Mouse (Mus musculus): ENCODE data around the gene Rab13. TPM values are rescaled to one million over a fixed set of nuclear protein-coding genes. Genes with fewer than 3 reads are reported as not detected.

Gene Rab13
- polyA plus RNA-seq, 1 experiment from 2014 or later = 11.9 TPM

DNA sequence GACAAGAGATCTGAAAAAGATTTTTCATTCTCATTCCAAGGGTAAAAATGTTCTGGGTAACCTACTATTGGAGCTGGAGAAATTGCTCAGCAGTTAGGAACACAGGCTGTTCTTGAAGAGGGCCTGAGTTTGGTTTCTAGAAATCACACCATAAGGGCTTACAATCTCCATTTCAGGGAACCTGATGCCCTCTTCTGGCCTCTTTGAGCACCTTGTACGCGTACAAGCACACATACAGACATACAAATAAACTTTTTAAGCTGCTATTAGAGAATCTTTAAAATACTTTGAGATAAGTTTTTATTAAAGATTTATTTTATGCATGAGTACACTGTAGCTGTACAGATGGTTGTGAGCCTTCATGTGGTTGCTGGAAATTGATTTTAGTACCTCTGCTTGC lies 8.9 kb upstream of the Rab13 start:
- whole genome bisulfite sequencing = 97% methylated on average over 2 of the region's 2 CpGs
- H3K27me3 ChIP-seq (replicated peaks; ENCODE audit: control insufficient read depth, insufficient read depth, low read length) = no peaks in the 10 kb centered on the region
- ATAC-seq (no peak), DNase-seq (ENCODE audit: low spot score) (no peak)
- no peaks in the 10 kb centered on the region for H3K9me3 ChIP-seq (replicated peaks; ENCODE audit: control insufficient read depth, low read length)
- peaks cover 24% of the 10 kb centered on the region for H3K36me3 ChIP-seq (ENCODE audit: control insufficient read depth, insufficient read depth, low read length)
- no peak overlapping the region for H3K4me3 ChIP-seq (ENCODE audit: low read depth, low read length)
- H3K27ac ChIP-seq (ENCODE audit: low read depth, low read length) = no peak overlapping the region
- no peak overlapping the region for H3K9ac ChIP-seq (ENCODE audit: low read length)
- H3K4me2 ChIP-seq (ENCODE audit: low read length) = no peak overlapping the region
- H3K4me1 ChIP-seq (ENCODE audit: control insufficient read depth, insufficient read depth, low read length) = no peaks in the 10 kb centered on the region

DNA sequence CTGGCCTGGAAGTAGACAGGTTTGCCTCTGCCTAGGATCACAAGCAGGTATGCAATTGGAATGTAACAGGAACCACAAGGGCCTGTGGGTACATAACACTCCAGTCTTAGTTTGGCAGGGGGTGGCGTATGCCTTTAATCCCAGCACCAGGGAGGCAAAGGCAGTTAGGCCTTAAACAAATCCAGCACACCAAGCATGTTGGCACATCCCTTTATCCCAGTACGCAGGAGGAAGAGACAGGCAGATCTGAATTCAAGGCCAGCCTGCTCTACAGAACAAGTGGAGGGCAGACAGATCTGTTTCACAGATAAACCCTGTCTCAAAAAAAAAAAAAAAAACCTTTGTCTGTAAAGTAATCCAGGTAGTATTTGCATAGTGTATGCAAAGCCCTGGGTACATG lies 4.8 kb upstream of the Rab13 start:
- no peak overlapping the region for H3K9ac ChIP-seq (ENCODE audit: low read length)
- 88% methylated on average over 2 of the region's 2 CpGs for WGBS
- no peak overlapping the region for H3K4me3 ChIP-seq (ENCODE audit: low read depth, low read length)
- H3K9me3 ChIP-seq (replicated peaks; ENCODE audit: control insufficient read depth, low read length) = no peaks in the 10 kb centered on the region
- H3K4me2 ChIP-seq (ENCODE audit: low read length) = no peak overlapping the region
- H3K4me1 ChIP-seq (ENCODE audit: control insufficient read depth, insufficient read depth, low read length) = peaks cover 12% of the 10 kb centered on the region
- DNase-seq (ENCODE audit: low spot score) (no peak), ATAC-seq (no peak)
- H3K27me3 ChIP-seq (replicated peaks; ENCODE audit: control insufficient read depth, insufficient read depth, low read length) = no peaks in the 10 kb centered on the region
- no peak overlapping the region for H3K27ac ChIP-seq (ENCODE audit: low read depth, low read length)
- peaks cover 54% of the 10 kb centered on the region for H3K36me3 ChIP-seq (ENCODE audit: control insufficient read depth, insufficient read depth, low read length)

DNA sequence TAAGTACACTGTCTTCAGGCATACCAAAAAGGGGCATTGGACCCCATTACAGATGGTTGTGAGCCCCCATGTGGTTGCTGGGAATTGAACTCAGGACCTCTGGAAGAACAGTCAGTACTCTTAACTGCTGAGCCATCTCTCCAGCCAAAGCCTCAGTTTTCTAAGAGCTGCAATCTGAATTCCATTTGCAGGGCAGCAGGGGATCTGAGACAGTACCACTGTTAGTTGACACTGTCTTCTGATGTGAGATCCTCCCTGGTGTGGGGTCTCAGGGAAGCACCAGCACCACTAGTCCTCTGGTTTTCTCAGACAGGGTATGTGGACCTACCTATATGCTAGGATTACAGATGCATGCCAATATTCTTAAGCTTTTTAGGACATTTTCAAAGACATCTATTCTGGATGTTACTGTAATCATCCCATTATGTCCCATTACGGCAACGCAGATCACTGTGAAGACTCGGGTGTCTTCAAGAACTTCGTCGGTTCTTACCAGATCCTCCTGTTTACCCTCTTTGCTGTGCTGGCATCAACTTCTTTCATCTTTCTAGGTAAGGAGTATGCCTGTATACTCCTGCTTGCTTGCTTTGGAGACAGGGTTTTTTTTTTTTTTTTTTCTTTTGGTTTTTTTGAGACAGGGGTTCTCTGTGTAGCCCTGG lies 3.5 kb upstream of the Rab13 start:
- Histone ChIP-seq H3K4me2 (ENCODE audit: low read length) (no peak overlapping the region), H3K4me3 (ENCODE audit: low read depth, low read length) (no peak overlapping the region), H3K27ac (ENCODE audit: low read depth, low read length) (no peak overlapping the region), H3K27me3 (replicated peaks; ENCODE audit: control insufficient read depth, insufficient read depth, low read length) (no peaks in the 10 kb centered on the region), H3K9ac (ENCODE audit: low read length) (no peak overlapping the region), H3K36me3 (ENCODE audit: control insufficient read depth, insufficient read depth, low read length) (peaks cover 54% of the 10 kb centered on the region), H3K4me1 (ENCODE audit: control insufficient read depth, insufficient read depth, low read length) (peaks cover 18% of the 10 kb centered on the region), H3K9me3 (replicated peaks; ENCODE audit: control insufficient read depth, low read length) (no peaks in the 10 kb centered on the region)
- no peak for DNase-seq (ENCODE audit: low spot score)
- ATAC-seq = no peak
- WGBS = 94% methylated on average over 5 of the region's 5 CpGs

DNA sequence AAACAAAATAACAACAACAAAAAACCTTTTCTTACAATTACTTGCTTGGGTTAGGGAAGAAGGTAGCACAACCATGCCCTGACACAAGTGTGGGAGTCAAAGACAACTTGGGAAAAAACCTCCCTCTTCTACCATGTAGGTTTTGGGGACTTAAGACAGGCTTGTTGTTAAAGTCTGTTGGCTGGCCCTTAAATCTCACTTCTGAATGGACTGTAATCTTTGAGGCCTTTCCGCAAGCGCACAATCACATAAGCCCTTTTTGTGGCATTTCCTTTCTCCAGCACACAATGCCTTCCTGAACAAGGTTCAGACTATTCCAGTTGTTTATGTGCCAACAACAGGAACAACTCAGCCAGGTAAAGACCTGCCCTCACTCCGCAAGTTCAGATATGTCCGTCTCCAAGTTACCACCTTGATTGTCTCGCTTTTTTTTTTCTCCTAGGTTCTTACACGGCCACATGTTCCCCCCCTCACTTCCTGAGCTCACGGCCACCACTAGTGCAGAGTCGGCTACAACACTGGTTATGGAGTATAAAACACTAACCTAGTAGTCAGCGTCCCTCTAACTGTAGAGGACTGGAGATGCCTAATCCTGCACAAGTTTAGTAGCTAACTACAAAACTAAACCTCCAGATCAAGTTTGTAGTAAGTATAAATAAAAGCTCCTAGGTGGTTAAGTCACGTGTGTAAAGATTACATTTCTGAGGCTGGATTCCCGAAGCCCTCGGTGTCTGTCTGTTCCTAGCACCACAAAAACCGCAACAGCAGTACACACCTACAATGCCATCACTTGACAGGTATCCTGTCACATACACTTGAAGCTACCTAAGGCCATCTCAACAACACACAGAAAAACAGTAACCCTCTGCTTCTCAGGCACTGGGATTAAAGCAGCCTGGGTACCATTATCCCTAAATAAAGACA lies 1.8 kb upstream of the Rab13 start:
- no peaks in the 10 kb centered on the region for H3K9me3 ChIP-seq (replicated peaks; ENCODE audit: control insufficient read depth, low read length)
- H3K27ac ChIP-seq (ENCODE audit: low read depth, low read length) = no peak overlapping the region
- H3K36me3 ChIP-seq (ENCODE audit: control insufficient read depth, insufficient read depth, low read length) = peaks cover 49% of the 10 kb centered on the region
- DNase-seq (ENCODE audit: low spot score) (no peak), ATAC-seq (no peak)
- H3K4me2 ChIP-seq (ENCODE audit: low read length) = peak overlapping the region; percentile 84
- peaks cover 18% of the 10 kb centered on the region for H3K4me1 ChIP-seq (ENCODE audit: control insufficient read depth, insufficient read depth, low read length)
- 88% methylated on average over 13 of the region's 13 CpGs for WGBS
- H3K4me3 ChIP-seq (ENCODE audit: low read depth, low read length) = peak overlapping the region; percentile 81; the same call in 1 of the 2 replicates
- no peaks in the 10 kb centered on the region for H3K27me3 ChIP-seq (replicated peaks; ENCODE audit: control insufficient read depth, insufficient read depth, low read length)
- H3K9ac ChIP-seq (ENCODE audit: low read length) = 0 out of 2 replicates have a peak overlapping the region, but pooled peaks have one; percentile 8

DNA sequence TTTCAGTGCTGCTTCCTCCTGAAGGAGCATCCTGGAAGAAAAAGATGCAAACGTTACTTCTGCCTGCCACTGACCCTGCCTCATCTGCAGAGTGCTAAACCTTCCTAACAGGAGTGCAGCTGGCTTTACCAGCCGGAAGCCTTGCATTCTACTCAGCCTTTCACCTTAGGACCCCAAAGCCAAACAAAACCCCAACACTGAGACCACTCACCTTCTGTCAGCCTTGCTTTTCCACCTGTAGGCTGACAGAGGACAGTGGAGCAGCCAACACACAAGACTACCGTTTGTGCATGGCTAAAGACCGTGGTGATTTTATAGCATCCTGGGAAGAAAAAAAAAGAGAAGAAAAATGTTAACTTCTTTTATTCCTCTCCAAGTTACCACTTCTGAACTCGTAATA lies 772 bp upstream of the Rab13 start:
- Histone ChIP-seq H3K4me2 (ENCODE audit: low read length) (peak overlapping the region; percentile 84), H3K4me3 (ENCODE audit: low read depth, low read length) (peak overlapping the region; percentile 81), H3K27me3 (replicated peaks; ENCODE audit: control insufficient read depth, insufficient read depth, low read length) (no peaks in the 10 kb centered on the region), H3K27ac (ENCODE audit: low read depth, low read length) (0 out of 2 replicates have a peak overlapping the region, but pooled peaks have one; percentile 80), H3K9ac (ENCODE audit: low read length) (peak overlapping the region; percentile 92), H3K4me1 (ENCODE audit: control insufficient read depth, insufficient read depth, low read length) (peaks cover 18% of the 10 kb centered on the region), H3K36me3 (ENCODE audit: control insufficient read depth, insufficient read depth, low read length) (peaks cover 49% of the 10 kb centered on the region), H3K9me3 (replicated peaks; ENCODE audit: control insufficient read depth, low read length) (no peaks in the 10 kb centered on the region)
- DNase-seq (ENCODE audit: low spot score) (no peak), ATAC-seq (no peak)
- 16% methylated on average over 5 of the region's 5 CpGs for WGBS

DNA sequence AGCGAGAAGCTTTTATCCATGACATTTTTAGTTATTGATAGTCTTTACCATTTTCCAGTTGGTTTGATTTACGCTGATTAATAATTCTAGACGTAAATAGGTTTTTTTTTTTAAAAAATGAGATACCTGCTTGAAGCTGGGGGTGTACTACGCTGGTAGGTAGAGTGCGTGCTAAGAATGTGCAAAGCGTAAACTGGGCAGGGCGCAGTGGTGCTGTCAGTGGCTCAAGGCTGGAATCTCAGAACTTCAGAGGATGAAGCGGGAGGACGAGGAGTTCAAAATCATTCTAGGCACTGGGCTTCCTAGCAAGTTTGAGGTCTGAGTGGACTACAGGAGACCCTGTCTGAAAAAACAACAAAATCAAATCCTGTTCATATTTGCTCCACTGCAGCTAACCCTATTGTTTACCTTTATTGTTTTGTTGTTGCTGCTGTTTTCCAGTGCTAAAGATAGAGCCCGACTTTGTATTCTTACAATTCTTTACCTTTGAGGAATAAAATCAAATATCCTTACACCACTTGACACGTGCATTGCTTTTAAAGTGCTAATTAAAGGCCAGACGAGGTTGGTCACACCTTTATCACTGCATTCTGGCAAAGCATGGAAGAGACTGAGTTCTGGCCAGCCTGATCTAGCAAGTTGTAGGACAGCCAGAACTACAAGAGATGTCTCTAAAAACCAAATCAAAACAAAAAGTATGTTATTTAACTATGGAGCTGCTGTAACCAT lies 625 bp downstream of the Rab13 start:
- peak; percentile 24 for DNase-seq (ENCODE audit: low spot score)
- 11% methylated on average over 12 of the region's 12 CpGs for WGBS

DNA sequence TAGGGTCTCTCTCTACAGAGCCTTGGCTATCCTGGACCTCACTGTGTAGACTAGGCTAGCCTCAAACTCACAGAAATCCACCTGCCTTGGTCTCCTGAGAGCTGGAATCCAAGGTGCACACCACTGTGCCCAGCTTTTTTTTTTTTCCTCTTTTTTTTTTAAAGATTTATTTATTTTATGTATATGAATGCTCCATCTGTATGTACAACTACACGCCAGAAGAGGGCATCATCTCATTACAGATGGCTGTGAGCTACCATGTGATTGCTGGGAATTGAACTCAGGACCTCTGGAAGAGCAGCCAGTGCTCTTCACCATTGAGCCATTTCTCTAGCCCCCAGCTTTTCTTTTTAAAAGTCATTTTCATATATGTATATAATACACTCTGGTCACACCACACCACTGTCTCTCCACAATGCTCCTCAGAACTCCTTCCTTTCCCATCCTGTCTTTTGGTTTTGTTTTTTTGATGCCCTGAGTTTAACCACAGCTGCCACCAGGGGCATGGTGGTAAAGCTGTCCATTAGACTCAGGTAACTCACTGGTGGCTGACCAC lies 2.4 kb downstream of the Rab13 start:
- no peaks in the 10 kb centered on the region for H3K9me3 ChIP-seq (replicated peaks; ENCODE audit: control insufficient read depth, low read length)
- peaks cover 24% of the 10 kb centered on the region for H3K4me1 ChIP-seq (ENCODE audit: control insufficient read depth, insufficient read depth, low read length)
- no peaks in the 10 kb centered on the region for H3K27me3 ChIP-seq (replicated peaks; ENCODE audit: control insufficient read depth, insufficient read depth, low read length)
- 48% methylated on average over 1 of the region's 1 CpGs for WGBS
- ATAC-seq (no peak), DNase-seq (ENCODE audit: low spot score) (no peak)
- no peak overlapping the region for H3K4me2 ChIP-seq (ENCODE audit: low read length)
- H3K4me3 ChIP-seq (ENCODE audit: low read depth, low read length) = no peak overlapping the region
- H3K36me3 ChIP-seq (ENCODE audit: control insufficient read depth, insufficient read depth, low read length) = peaks cover 17% of the 10 kb centered on the region
- H3K27ac ChIP-seq (ENCODE audit: low read depth, low read length) = no peak overlapping the region
- no peak overlapping the region for H3K9ac ChIP-seq (ENCODE audit: low read length)

More for the DNA sequence above, 625 bp downstream of the Rab13 start:
- ATAC-seq = peak; percentile 40; the same call in 1 of the 2 replicates
- no peaks in the 10 kb centered on the region for H3K9me3 ChIP-seq (replicated peaks; ENCODE audit: control insufficient read depth, low read length)
- peak overlapping the region; percentile 54 for H3K9ac ChIP-seq (ENCODE audit: low read length)
- peaks cover 18% of the 10 kb centered on the region for H3K4me1 ChIP-seq (ENCODE audit: control insufficient read depth, insufficient read depth, low read length)
- peaks cover 35% of the 10 kb centered on the region for H3K36me3 ChIP-seq (ENCODE audit: control insufficient read depth, insufficient read depth, low read length)
- H3K27ac ChIP-seq (ENCODE audit: low read depth, low read length) = peak overlapping the region; percentile 71
- no peaks in the 10 kb centered on the region for H3K27me3 ChIP-seq (replicated peaks; ENCODE audit: control insufficient read depth, insufficient read depth, low read length)
- H3K4me3 ChIP-seq (ENCODE audit: low read depth, low read length) = peak overlapping the region; percentile 81
- peak overlapping the region; percentile 76 for H3K4me2 ChIP-seq (ENCODE audit: low read length)

DNA sequence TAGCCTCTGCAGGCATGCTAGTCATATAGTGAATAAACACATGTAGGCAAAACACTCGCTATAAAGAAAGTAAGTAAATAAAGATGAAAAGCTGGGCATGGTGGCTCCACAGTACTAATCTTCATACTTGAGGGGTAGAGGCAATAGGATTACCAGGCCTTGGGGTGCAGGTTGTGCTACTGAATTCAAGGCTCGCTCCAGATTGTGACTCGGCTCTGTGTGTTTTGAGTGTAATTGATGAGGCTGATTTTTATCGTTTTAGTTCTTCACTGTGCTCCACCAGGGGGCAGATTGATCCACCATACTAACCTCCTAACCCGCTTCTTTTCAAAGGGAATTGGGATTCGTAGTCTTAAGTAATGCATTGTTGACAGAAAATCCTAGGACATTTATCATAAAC lies 6.6 kb downstream of the Rab13 start:
- Histone ChIP-seq H3K9me3 (replicated peaks; ENCODE audit: control insufficient read depth, low read length) (no peaks in the 10 kb centered on the region), H3K9ac (ENCODE audit: low read length) (peak overlapping the region; percentile 61; the same call in 1 of the 2 replicates), H3K4me3 (ENCODE audit: low read depth, low read length) (peak overlapping the region; percentile 40), H3K27ac (ENCODE audit: low read depth, low read length) (peak overlapping the region; percentile 44; the same call in 1 of the 2 replicates), H3K27me3 (replicated peaks; ENCODE audit: control insufficient read depth, insufficient read depth, low read length) (no peaks in the 10 kb centered on the region), H3K36me3 (ENCODE audit: control insufficient read depth, insufficient read depth, low read length) (no peaks in the 10 kb centered on the region), H3K4me1 (ENCODE audit: control insufficient read depth, insufficient read depth, low read length) (peaks cover 8% of the 10 kb centered on the region), H3K4me2 (ENCODE audit: low read length) (peak overlapping the region; percentile 82)
- peak; percentile 68 for ATAC-seq
- 12% methylated on average over 6 of the region's 6 CpGs for WGBS
- peak; percentile 83 for DNase-seq (ENCODE audit: low spot score)

All from forebrain, embryonic 14.5 days (tissue).